Comparison of ENCODE assay signal across 14 mouse cellular contexts in the genomic region with DNA sequence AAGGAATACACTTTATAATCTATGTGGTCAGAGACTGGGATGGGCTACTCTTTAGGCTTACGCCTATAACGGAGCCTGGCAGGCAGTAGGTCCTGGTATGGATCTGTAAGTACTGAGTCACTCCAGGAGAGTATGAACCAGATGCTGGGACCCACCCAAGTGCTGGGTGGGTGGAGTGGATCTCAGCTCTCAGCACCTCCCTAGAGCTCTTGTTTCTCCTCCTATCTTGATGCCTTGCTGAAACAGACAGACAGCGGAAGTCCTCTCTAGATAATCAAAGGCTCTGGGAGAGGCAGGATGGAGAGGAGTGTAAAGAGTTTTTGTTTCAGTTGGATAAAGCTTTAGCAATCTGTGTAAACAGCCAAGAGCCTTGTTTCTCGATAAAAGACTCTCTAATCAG.
DNase-seq lines count a peak whose midpoint lies in the region; ATAC-seq lines count a peak whose summit lies in the region.
"Had no signal": no experiment of that assay in that cellular context is flagged by ENCODE, and none has a peak within 500 bp of the region (broad histone marks: within the 10 kb centered on the region; RNA-seq: fewer than 3 reads in every experiment).

No protein-coding gene starts in this region.

- no peaks in the 10 kb centered on the region for H3K27me3 ChIP-seq in heart, embryonic 11.5 days (ENCODE audit: control insufficient read depth, insufficient read depth, low read length)
- H3K27me3 ChIP-seq in hindbrain, embryonic 15.5 days: no peaks in the 10 kb centered on the region
- H3K27me3 ChIP-seq: limb, embryonic 13.5 days had no signal

- H3K4me2 ChIP-seq in heart, embryonic 11.5 days: peak overlapping the region; percentile 31
- peak overlapping the region; percentile 14; the same call in 1 of the 2 replicates for H3K4me2 ChIP-seq in hindbrain, embryonic 15.5 days
- H3K4me2 ChIP-seq: limb, embryonic 13.5 days had no signal

- WGBS in heart, embryonic 11.5 days (ENCODE audit: insufficient replicate concordance): 24% methylated on average over 4 of the region's 4 CpGs
- WGBS in hindbrain, embryonic 15.5 days: 62% methylated on average over 4 of the region's 4 CpGs

- no peak overlapping the region for H3K27ac ChIP-seq in heart, embryonic 11.5 days (ENCODE audit: low read depth, low read length)
- H3K27ac ChIP-seq in hindbrain, embryonic 15.5 days (replicated peaks): peak overlapping the region; percentile 67
- H3K27ac ChIP-seq: limb, embryonic 13.5 days; macrophage had no signal

- no peak for DNase-seq in heart, postnatal 36 days
- peak; percentile 77 for DNase-seq in ES-CJ7 (ENCODE audit: low read depth, low spot score)
- DNase-seq in ZHBTc4 (ENCODE audit: low read depth, low spot score): peak; percentile 78
- DNase-seq in thymus, postnatal 10 days (ENCODE audit: low spot score in 2 of 2): no peak
- DNase-seq: cerebellum, adult 9-10 months; kidney, adult 2 months; kidney, postnatal 4 days; right cerebral cortex, postnatal 14 days had no signal

- ATAC-seq in heart, embryonic 11.5 days (replicated peaks; ENCODE audit: insufficient number of reproducible peaks, low FRiP score, low TSS enrichment): no peak
- ATAC-seq in hindbrain, embryonic 15.5 days (ENCODE audit: low FRiP score, low read depth): no peak
- ATAC-seq in activated CD4-positive, CD25-positive, alpha-beta regulatory T cell, adult 4 months: no peak

- H3K36me3 ChIP-seq in heart, embryonic 11.5 days (ENCODE audit: control insufficient read depth, insufficient read depth, low read length): no peaks in the 10 kb centered on the region
- H3K36me3 ChIP-seq in hindbrain, embryonic 15.5 days: no peaks in the 10 kb centered on the region
- H3K36me3 ChIP-seq: limb, embryonic 13.5 days had no signal

- no peak overlapping the region for H3K9ac ChIP-seq in heart, embryonic 11.5 days (ENCODE audit: low read depth, low read length)
- H3K9ac ChIP-seq in hindbrain, embryonic 15.5 days: no peak overlapping the region
- H3K9ac ChIP-seq: limb, embryonic 13.5 days had no signal

- H3K4me1 ChIP-seq in heart, embryonic 11.5 days (ENCODE audit: control insufficient read depth, insufficient read depth, low read length): peaks cover 11% of the 10 kb centered on the region; the same call in 1 of the 2 replicates
- H3K4me1 ChIP-seq in hindbrain, embryonic 15.5 days (replicated peaks): peaks cover 20% of the 10 kb centered on the region
- H3K4me1 ChIP-seq: limb, embryonic 13.5 days had no signal

- intact Hi-C loops in heart, postnatal 36 days (cut with DNase I): no loop called here

- no peaks in the 10 kb centered on the region for H3K9me3 ChIP-seq in heart, embryonic 11.5 days (replicated peaks; ENCODE audit: control insufficient read depth, low read length)
- H3K9me3 ChIP-seq in hindbrain, embryonic 15.5 days: no peaks in the 10 kb centered on the region
- H3K9me3 ChIP-seq: limb, embryonic 13.5 days had no signal

- no peak overlapping the region for H3K4me3 ChIP-seq in heart, embryonic 11.5 days (ENCODE audit: low read depth, low read length)
- H3K4me3 ChIP-seq in hindbrain, embryonic 15.5 days: no peak overlapping the region
- H3K4me3 ChIP-seq: erythroblast, embryonic 14.5 days; limb, embryonic 13.5 days had no signal

Comparison
In these comparisons a context has a peak if more than half of its experiments do, and no peak if none do; other contexts are left out.
1. DNase-seq: peak in ES-CJ7 (single experiment) and ZHBTc4 (single experiment); none in heart, postnatal 36 days (0 of 2) and thymus, postnatal 10 days (0 of 2).